Mouse (Mus musculus): Measurements from ENCODE around the gene Tmem274. TPM values are rescaled to one million over a fixed set of nuclear protein-coding genes. Genes with fewer than 3 reads are reported as not detected.

Tmem274 gene
- polyA plus RNA-seq, 1 experiment from 2014 or later = not detected

DNA sequence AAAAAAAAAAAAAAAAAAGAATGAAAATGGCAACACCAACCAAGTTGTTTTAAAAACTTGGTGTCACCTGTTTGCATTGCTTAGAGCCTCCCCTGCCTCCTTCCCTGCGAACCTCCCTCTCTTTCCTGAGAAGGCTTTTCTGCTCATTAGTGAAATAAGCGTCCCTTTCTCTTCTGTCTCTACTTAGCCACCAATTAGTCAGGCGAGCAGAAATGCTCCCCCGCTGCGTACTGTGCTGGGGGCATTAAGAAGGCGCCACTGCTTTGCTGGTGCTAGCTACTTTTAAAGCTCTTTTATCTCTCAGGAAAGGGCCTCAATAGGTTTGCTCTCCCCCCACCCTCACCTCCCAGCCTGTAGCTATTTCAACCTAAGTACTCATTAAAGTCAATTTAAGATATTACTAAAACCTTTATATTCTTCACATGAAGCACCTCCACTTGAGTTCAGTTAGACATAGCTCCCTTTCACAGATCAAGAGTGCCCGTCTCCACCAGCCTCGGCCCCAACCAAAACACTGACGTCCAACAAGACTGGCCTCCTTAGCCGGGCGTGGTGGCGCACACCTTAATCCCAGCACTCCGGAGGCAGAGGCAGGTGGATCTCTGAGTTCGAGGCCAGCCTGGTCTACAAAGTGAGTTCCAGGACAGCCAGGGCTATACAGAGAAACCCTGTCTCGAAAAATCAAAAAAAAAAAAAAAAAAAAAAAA, 28.2 kb downstream of the Tmem274 start:
- 63% methylated on average over 14 of the region's 15 CpGs for WGBS
- no peaks in the 10 kb centered on the region for H3K9me3 ChIP-seq (ENCODE audit: low read depth, low read length)
- ATAC-seq (ENCODE audit: insufficient read depth) = no peak
- TF ChIP-seq CTCF (IDR thresholded peaks at IDR 0.05; ENCODE audit: low read depth) = no peak
- H3K27ac ChIP-seq (ENCODE audit: low read depth) = peak overlapping the region; percentile 50
- H3K4me1 ChIP-seq (ENCODE audit: insufficient read depth) = no peaks in the 10 kb centered on the region
- no peak overlapping the region for H3K4me3 ChIP-seq (ENCODE audit: low read depth, low read length)
- no peak overlapping the region for H3K4me2 ChIP-seq
- DNase-seq = no peak
- H3K36me3 ChIP-seq (ENCODE audit: insufficient read depth) = peaks cover 18% of the 10 kb centered on the region
- H3K27me3 ChIP-seq (ENCODE audit: insufficient read depth, low read length) = no peaks in the 10 kb centered on the region
- no peak overlapping the region for H3K9ac ChIP-seq

DNA sequence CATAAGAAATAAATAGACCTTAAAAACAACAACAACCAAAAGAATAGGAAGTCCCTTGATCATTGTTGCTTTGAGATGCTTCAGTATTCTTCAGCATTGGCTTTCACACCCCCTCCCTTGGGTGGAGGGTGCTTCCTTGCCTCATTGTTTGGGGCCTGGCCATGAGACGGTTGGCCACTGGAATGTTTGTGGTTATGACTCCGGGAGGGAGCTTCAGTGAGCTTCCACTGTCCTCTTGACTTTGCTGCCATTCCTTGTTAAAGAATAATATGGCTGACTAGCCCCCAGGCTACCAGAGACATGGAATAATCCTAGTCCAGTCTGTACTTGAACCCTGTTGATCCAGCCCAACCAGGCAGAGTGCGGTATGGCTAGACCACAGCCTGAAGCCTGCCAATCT, 29.7 kb downstream of the Tmem274 start:
- no peaks in the 10 kb centered on the region for H3K9me3 ChIP-seq (ENCODE audit: low read depth, low read length)
- 79% methylated on average over 3 of the region's 3 CpGs for WGBS
- no peak for DNase-seq
- H3K27me3 ChIP-seq (ENCODE audit: insufficient read depth, low read length) = no peaks in the 10 kb centered on the region
- H3K4me2 ChIP-seq = no peak overlapping the region
- no peak overlapping the region for H3K27ac ChIP-seq (ENCODE audit: low read depth)
- peaks cover 4% of the 10 kb centered on the region; the same call in 1 of the 2 replicates for H3K4me1 ChIP-seq (ENCODE audit: insufficient read depth)
- no peak overlapping the region for H3K9ac ChIP-seq
- no peak for ATAC-seq (ENCODE audit: insufficient read depth)
- H3K4me3 ChIP-seq (ENCODE audit: low read depth, low read length) = no peak overlapping the region
- TF ChIP-seq CTCF (IDR thresholded peaks at IDR 0.05; ENCODE audit: low read depth) = no peak
- H3K36me3 ChIP-seq (ENCODE audit: insufficient read depth) = peaks cover 11% of the 10 kb centered on the region; the same call in 1 of the 2 replicates

DNA sequence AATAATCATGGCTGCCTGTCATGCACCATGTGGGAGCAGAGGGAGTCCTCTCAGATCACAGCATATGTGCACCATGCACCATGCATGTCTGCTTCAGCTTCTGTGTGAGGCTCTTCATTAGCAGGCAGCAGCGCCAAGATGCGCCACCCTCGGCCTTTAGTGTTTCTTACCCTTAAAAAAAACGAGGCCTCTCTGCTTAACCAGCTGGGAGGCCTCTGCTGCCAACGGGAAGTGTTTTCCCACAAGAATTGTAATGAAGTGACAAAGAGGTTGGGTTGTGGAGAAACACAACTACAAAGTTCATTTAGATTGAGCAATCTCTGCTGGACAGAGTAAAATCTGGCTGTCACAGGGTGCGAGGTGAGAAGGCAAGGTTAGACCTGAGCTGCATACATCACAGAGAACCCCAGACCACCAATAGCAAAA, 34.1 kb downstream of the Tmem274 start:
- H3K27ac ChIP-seq (ENCODE audit: low read depth) = peak overlapping the region; percentile 73
- peak; percentile 84 for DNase-seq
- peaks cover 7% of the 10 kb centered on the region; the same call in 1 of the 2 replicates for H3K4me1 ChIP-seq (ENCODE audit: insufficient read depth)
- no peak overlapping the region for H3K9ac ChIP-seq
- no peak overlapping the region for H3K4me2 ChIP-seq
- no peaks in the 10 kb centered on the region for H3K36me3 ChIP-seq (ENCODE audit: insufficient read depth)
- 22% methylated on average over 6 of the region's 6 CpGs for WGBS
- TF ChIP-seq CTCF (IDR thresholded peaks at IDR 0.05; ENCODE audit: low read depth) = no peak
- no peak overlapping the region for H3K4me3 ChIP-seq (ENCODE audit: low read depth, low read length)
- no peaks in the 10 kb centered on the region for H3K9me3 ChIP-seq (ENCODE audit: low read depth, low read length)
- H3K27me3 ChIP-seq (ENCODE audit: insufficient read depth, low read length) = no peaks in the 10 kb centered on the region
- peak; percentile 85 for ATAC-seq (ENCODE audit: insufficient read depth)

DNA sequence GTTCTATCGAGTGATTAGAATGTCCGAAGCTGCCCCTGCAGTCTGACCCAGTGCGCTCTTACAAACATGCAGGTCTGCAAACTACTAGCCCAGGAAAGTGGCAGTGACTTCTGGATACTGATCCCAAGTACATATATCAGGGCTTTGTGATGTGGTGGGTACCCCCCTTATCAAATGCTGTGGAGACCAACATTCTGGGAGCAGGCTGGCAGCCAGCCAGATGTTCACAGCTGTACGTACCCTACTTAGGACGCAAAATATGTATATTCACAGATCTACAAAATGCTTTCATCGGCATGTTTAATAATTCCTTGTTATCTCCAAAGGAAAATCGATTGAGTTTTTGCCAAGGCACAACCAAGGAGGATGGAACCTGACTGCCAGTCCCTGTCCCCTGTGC, 34.9 kb downstream of the Tmem274 start:
- H3K4me1 ChIP-seq (ENCODE audit: insufficient read depth) = peaks cover 7% of the 10 kb centered on the region; the same call in 1 of the 2 replicates
- no peaks in the 10 kb centered on the region for H3K9me3 ChIP-seq (ENCODE audit: low read depth, low read length)
- no peaks in the 10 kb centered on the region for H3K36me3 ChIP-seq (ENCODE audit: insufficient read depth)
- H3K27me3 ChIP-seq (ENCODE audit: insufficient read depth, low read length) = no peaks in the 10 kb centered on the region
- peak overlapping the region; percentile 0; the same call in 1 of the 2 replicates for H3K4me2 ChIP-seq
- peak overlapping the region; percentile 73; the same call in 1 of the 2 replicates for H3K27ac ChIP-seq (ENCODE audit: low read depth)
- DNase-seq (peak; percentile 53), ATAC-seq (ENCODE audit: insufficient read depth) (no peak)
- no peak for TF ChIP-seq CTCF (IDR thresholded peaks at IDR 0.05; ENCODE audit: low read depth)
- H3K4me3 ChIP-seq (ENCODE audit: low read depth, low read length) = no peak overlapping the region
- H3K9ac ChIP-seq = no peak overlapping the region
- 44% methylated on average over 7 of the region's 7 CpGs for WGBS

DNA sequence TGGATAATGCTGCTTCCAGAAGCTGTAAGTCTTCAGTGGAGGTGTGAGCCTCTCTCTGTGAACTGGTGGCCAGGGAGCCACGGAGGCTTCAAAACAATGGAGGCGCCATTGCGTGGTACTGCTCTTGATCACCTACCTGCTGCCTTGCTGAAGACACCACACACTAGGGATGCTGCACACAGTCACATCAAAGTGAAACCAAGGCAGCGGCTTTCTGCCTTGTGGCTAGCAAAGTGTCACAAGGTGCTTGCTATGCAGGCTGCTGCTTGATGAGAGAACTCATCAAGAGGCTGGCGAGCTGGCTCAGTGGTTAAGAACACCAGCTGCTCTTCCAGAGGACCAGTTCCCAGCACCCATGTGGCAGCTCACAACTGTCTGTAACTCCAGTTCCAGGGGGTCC, 38.5 kb downstream of the Tmem274 start:
- DNase-seq (no peak), ATAC-seq (ENCODE audit: insufficient read depth) (no peak)
- Histone ChIP-seq H3K27me3 (ENCODE audit: insufficient read depth, low read length) (no peaks in the 10 kb centered on the region), H3K36me3 (ENCODE audit: insufficient read depth) (no peaks in the 10 kb centered on the region), H3K27ac (ENCODE audit: low read depth) (no peak overlapping the region), H3K4me1 (ENCODE audit: insufficient read depth) (peaks cover 16% of the 10 kb centered on the region; the same call in 1 of the 2 replicates), H3K9ac (no peak overlapping the region), H3K9me3 (ENCODE audit: low read depth, low read length) (no peaks in the 10 kb centered on the region), H3K4me2 (no peak overlapping the region), H3K4me3 (ENCODE audit: low read depth, low read length) (no peak overlapping the region)
- WGBS = 87% methylated on average over 5 of the region's 5 CpGs
- no peak for TF ChIP-seq CTCF (IDR thresholded peaks at IDR 0.05; ENCODE audit: low read depth)

- peak within 1 kb of the TSS; percentile 54; the same call in 1 of the 2 replicates for H3K27ac ChIP-seq (ENCODE audit: low read depth)
- DNase-seq (peak; percentile 98), ATAC-seq (ENCODE audit: insufficient read depth) (peak; percentile 99)
- H3K27me3 ChIP-seq (ENCODE audit: insufficient read depth, low read length) = no peaks in the 10 kb centered on the region
- H3K36me3 ChIP-seq (ENCODE audit: insufficient read depth) = no peaks in the 10 kb centered on the region
- H3K4me3 ChIP-seq (ENCODE audit: low read depth, low read length) = peak within 1 kb of the TSS; percentile 85
- no peak for TF ChIP-seq CTCF (IDR thresholded peaks at IDR 0.05; ENCODE audit: low read depth)
- H3K9me3 ChIP-seq (ENCODE audit: low read depth, low read length) = no peaks in the 10 kb centered on the region
- H3K4me1 ChIP-seq (ENCODE audit: insufficient read depth) = peaks cover 12% of the 10 kb centered on the region; the same call in 1 of the 2 replicates
- peak within 1 kb of the TSS; percentile 80 for H3K9ac ChIP-seq
- H3K4me2 ChIP-seq = peak within 1 kb of the TSS; percentile 91
- WGBS = under 1% methylated on average over 36 of the region's 46 CpGs
Measured at GRCm38 (mm10) chr4:149517868-149518340, 40.7 kb downstream of the Tmem274 start, which contains the start of gene Ctnnbip1. Gene Ctnnbip1 (plus strand): TSS chr4:149518236.
